Mouse (Mus musculus) liver, embryonic 13.5 days (tissue): ENCODE measurements around the gene Spata31d1d. TPM values are rescaled to one million over a fixed set of nuclear protein-coding genes. Genes with fewer than 3 reads are reported as not detected.
"Not testable (repeated sequence)": the region's sequence is repeated elsewhere in the genome, so short reads cannot be mapped to it uniquely, and the experiment has no call there.

Source experiments
- ATAC-seq: fragments of 200-750 bp; cut with Nextera tagmentation; 2 replicates; pipeline ENCODE4 v1.8.0; 2017; ENCODE audit warnings: low read depth, mild to moderate bottlenecking, moderate number of reproducible peaks, moderate library complexity
- DNase-seq: peaks from one replicate; pipeline ENCODE4 v3.0.0; 2022
- H3K27ac ChIP-seq: fragments of 300-500 bp; sonication (generic); 2 replicates; pipeline ENCODE4 v1.5.1; 2015; ENCODE audit warnings: moderate library complexity, mild to moderate bottlenecking, inconsistent platforms
- H3K27me3 ChIP-seq: fragments of 300-500 bp; sonication (generic); 2 replicates; pipeline ENCODE4 v1.6.1; 2015; ENCODE audit warnings: mild to moderate bottlenecking, inconsistent platforms
- H3K36me3 ChIP-seq: fragments of 300-500 bp; sonication (generic); 2 replicates; pipeline ENCODE4 v1.6.1; 2015; ENCODE audit warnings: mild to moderate bottlenecking, inconsistent platforms
- H3K4me1 ChIP-seq: fragments of 300-500 bp; sonication (generic); replicated peaks from 2 replicates; pipeline ENCODE4 v1.6.1; 2015; ENCODE audit warnings: inconsistent platforms
- H3K4me2 ChIP-seq: fragments of 300-500 bp; sonication (generic); 2 replicates; pipeline ENCODE4 v1.6.1; 2015; ENCODE audit warnings: inconsistent platforms, mild to moderate bottlenecking, moderate library complexity
- H3K4me3 ChIP-seq: fragments of 300-500 bp; sonication (generic); replicated peaks from 2 replicates; pipeline ENCODE4 v1.5.1; 2015; ENCODE audit warnings: mild to moderate bottlenecking, inconsistent platforms
- H3K9ac ChIP-seq: fragments of 300-500 bp; sonication (generic); 2 replicates; pipeline ENCODE4 v1.6.1; 2015; ENCODE audit warnings: mild to moderate bottlenecking, inconsistent platforms
- H3K9me3 ChIP-seq: fragments of 300-500 bp; sonication (generic); replicated peaks from 2 replicates; pipeline ENCODE4 v1.6.1; 2016; ENCODE audit warnings: inconsistent platforms
- WGBS: fragments of 180-500 bp; shearing (Covaris S2); methylation state at CpG from one replicate; pipeline ENCODE4 v1.1.7; 2015; ENCODE audit not compliant: insufficient replicate concordance; 5-methylcytosine and 5-hydroxymethylcytosine counted together
- polyA plus RNA-seq: library from polyadenylated mRNA; unstranded; fragments of >200 nt; fragmentation: Nextera tagmentation; extraction: Ambion mirVana; gene quantifications from 2 replicates; pipeline ENCODE4 v1.2.1, GENCODE M21; 2015

Gene Spata31d1d
- polyA plus RNA-seq = not detected in 2 replicates

GRCm38 (mm10) chr13:59731652-59732051 is at the start of gene Spata31d1d:
Spata31d1d (minus strand) TSS chr13:59731752.
- H3K4me3 ChIP-seq = no peak within 1 kb of the TSS
- H3K4me2 ChIP-seq = no peak within 1 kb of the TSS
- 34% methylated on average over 7 of the region's 7 CpGs for WGBS
- no peak for DNase-seq
- peak within 1 kb of the TSS; percentile 65 for H3K27ac ChIP-seq
- peaks cover 72% of the 10 kb centered on the region for H3K4me1 ChIP-seq
- peaks cover 19% of the 10 kb centered on the region for H3K27me3 ChIP-seq
- H3K9me3 ChIP-seq = no peaks in the 10 kb centered on the region
- H3K36me3 ChIP-seq = no peaks in the 10 kb centered on the region
- H3K9ac ChIP-seq = no peak within 1 kb of the TSS
- ATAC-seq = no peak

- not testable (repeated sequence) for H3K27me3 ChIP-seq, H3K4me1 ChIP-seq, H3K9ac ChIP-seq, H3K27ac ChIP-seq, ATAC-seq, H3K4me2 ChIP-seq, H3K4me3 ChIP-seq, H3K9me3 ChIP-seq, DNase-seq
- 91% methylated on average over 1 of the region's 1 CpGs for WGBS
- H3K36me3 ChIP-seq = peaks cover 100% of the 10 kb centered on the region
Observed at GRCm38 (mm10) chr13:59779744-59780264, 48.3 kb upstream of the Spata31d1d start.

DNA sequence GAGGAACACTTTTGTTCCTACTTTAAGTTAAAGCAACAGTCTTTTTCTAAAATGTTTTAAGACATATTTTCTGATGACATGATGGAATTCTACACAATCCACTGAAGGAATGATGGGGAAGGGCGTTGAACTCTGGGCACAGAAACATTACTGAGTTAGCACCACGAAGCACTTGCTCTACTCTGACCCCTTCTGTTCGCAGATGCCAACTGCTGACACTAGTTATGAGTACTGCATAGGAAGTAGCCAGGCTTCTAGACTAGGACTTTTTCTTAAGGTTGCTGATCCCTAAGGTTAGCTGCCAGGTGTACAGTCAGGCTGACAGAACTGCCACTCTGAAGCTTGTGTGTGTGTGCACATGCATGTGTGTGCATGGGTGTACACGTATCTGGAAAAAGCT is 47.7 kb upstream of the Spata31d1d start:
- peak; percentile 47; the same call in 1 of the 2 replicates for ATAC-seq
- WGBS = 85% methylated on average over 4 of the region's 4 CpGs

GRCm38 (mm10) chr13:59775168-59775567 is 43.6 kb upstream of the Spata31d1d start:
- Histone ChIP-seq H3K27me3 (no peaks in the 10 kb centered on the region), H3K4me2 (no peak overlapping the region), H3K9ac (no peak overlapping the region), H3K36me3 (peaks cover 81% of the 10 kb centered on the region), H3K27ac (0 out of 2 replicates have a peak overlapping the region, but pooled peaks have one; percentile 11), H3K9me3 (no peaks in the 10 kb centered on the region), H3K4me1 (peaks cover 38% of the 10 kb centered on the region), H3K4me3 (no peak overlapping the region)
- DNase-seq = no peak
- 81% methylated on average over 3 of the region's 3 CpGs for WGBS
- ATAC-seq = no peak

More for the DNA sequence above, 47.7 kb upstream of the Spata31d1d start:
- Histone ChIP-seq H3K9ac (no peak overlapping the region), H3K4me3 (no peak overlapping the region), H3K4me2 (no peak overlapping the region), H3K4me1 (peaks cover under 1% of the 10 kb centered on the region; the same call in 1 of the 2 replicates), H3K27ac (peak overlapping the region; percentile 30; the same call in 1 of the 2 replicates), H3K9me3 (no peaks in the 10 kb centered on the region), H3K27me3 (no peaks in the 10 kb centered on the region), H3K36me3 (peaks cover 98% of the 10 kb centered on the region)
- DNase-seq = no peak

- H3K9ac ChIP-seq = peak overlapping the region; percentile 86
- ATAC-seq = peak; percentile 57
- H3K36me3 ChIP-seq = peaks cover 57% of the 10 kb centered on the region
- peak overlapping the region; percentile 92 for H3K4me3 ChIP-seq
- WGBS = 8% methylated on average over 9 of the region's 9 CpGs
- H3K27ac ChIP-seq = peak overlapping the region; percentile 100
- peak overlapping the region; percentile 88 for H3K4me2 ChIP-seq
- H3K27me3 ChIP-seq = no peaks in the 10 kb centered on the region
- peaks cover 62% of the 10 kb centered on the region for H3K4me1 ChIP-seq
- DNase-seq = peak; percentile 78
- no peaks in the 10 kb centered on the region for H3K9me3 ChIP-seq
Observed at GRCm38 (mm10) chr13:59771257-59771656, 39.7 kb upstream of the Spata31d1d start.

DNA sequence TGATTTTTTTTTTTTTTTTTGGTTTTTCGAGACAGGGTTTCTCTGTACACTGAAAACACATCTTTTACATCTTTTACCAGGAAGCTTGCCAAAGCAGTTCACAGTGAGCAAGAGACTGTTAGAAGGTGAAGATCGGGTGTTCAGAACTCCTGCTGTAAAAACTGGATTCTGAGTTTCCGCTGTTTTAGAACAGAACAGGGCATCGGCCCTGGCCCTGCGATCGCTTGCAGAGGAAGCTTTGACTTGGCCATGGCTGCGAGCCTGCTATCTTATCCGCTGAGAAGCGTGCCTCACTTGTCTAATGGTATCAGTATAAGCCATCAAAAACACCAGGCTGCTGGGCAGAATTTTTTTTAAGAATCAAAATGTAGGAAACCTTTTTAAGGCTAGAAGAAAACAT is 39.3 kb upstream of the Spata31d1d start:
- ATAC-seq (peak; percentile 32), DNase-seq (peak; percentile 59)
- Histone ChIP-seq H3K9ac (peak overlapping the region; percentile 86), H3K36me3 (peaks cover 57% of the 10 kb centered on the region), H3K4me3 (peak overlapping the region; percentile 92), H3K9me3 (no peaks in the 10 kb centered on the region), H3K4me2 (peak overlapping the region; percentile 88), H3K4me1 (peaks cover 66% of the 10 kb centered on the region), H3K27me3 (no peaks in the 10 kb centered on the region), H3K27ac (peak overlapping the region; percentile 100)
- 13% methylated on average over 9 of the region's 9 CpGs for WGBS

DNA sequence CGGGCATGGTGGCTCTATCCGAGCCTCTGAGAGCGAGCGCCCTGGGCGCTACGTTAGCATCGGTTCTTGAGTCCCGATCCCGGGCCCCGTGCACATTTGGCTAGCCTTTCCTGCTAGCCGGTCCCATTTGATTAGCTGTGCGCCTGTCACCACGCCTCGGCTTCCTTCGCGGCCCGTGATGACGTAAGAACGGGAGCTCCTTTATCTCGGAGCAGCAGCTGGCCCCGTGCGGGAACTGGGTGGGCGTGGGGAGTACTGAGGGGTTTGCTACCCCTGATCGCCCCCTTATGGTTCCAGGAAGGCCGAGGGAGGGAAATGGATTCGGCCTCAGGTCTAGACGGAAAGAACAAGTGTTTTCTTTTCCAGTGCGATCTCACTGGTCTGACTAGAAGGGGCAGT is 38.6 kb upstream of the Spata31d1d start:
- Histone ChIP-seq H3K4me1 (peaks cover 72% of the 10 kb centered on the region), H3K4me2 (peak overlapping the region; percentile 88), H3K9me3 (no peaks in the 10 kb centered on the region), H3K27me3 (no peaks in the 10 kb centered on the region), H3K4me3 (peak overlapping the region; percentile 92), H3K27ac (peak overlapping the region; percentile 100), H3K36me3 (peaks cover 55% of the 10 kb centered on the region), H3K9ac (peak overlapping the region; percentile 86)
- DNase-seq = peak; percentile 97
- ATAC-seq = peak; percentile 80
- WGBS = under 1% methylated on average over 28 of the region's 28 CpGs

GRCm38 (mm10) chr13:59769296-59770163 is 38.0 kb upstream of the Spata31d1d start, which contains the start of gene Isca1:
Isca1 (minus strand) TSS chr13:59769810.
- under 1% methylated on average over 91 of the region's 91 CpGs for WGBS
- Histone ChIP-seq H3K36me3 (peaks cover 52% of the 10 kb centered on the region), H3K4me1 (peaks cover 75% of the 10 kb centered on the region), H3K27ac (peak within 1 kb of the TSS; percentile 100), H3K4me3 (peak within 1 kb of the TSS; percentile 92), H3K27me3 (no peaks in the 10 kb centered on the region), H3K4me2 (peak within 1 kb of the TSS; percentile 88), H3K9ac (peak within 1 kb of the TSS; percentile 99), H3K9me3 (no peaks in the 10 kb centered on the region)
- peak; percentile 90 for ATAC-seq
- peak; percentile 99 for DNase-seq

DNA sequence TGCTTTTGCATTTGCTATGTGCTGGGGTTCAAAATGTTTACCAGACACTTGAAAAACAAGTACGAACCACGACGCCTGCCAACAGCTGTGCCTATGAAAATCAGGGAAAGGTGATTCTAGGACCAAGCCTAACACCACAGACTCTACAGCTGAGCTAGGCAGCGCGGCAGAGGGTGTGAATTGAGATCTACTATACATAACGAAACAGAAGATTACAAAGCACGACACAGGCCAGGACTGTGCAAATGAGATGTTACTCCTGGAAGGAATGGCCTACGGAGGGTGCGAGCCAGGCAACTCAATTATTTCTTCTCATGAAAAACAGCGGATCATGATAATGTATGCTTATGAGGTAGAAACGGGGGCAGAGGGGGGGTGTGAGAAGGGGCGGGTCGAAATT is 37.0 kb upstream of the Spata31d1d start:
- Histone ChIP-seq H3K27ac (peak overlapping the region; percentile 100), H3K27me3 (no peaks in the 10 kb centered on the region), H3K9me3 (no peaks in the 10 kb centered on the region), H3K4me1 (peaks cover 78% of the 10 kb centered on the region), H3K4me2 (peak overlapping the region; percentile 83), H3K4me3 (peak overlapping the region; percentile 92), H3K9ac (peak overlapping the region; percentile 99), H3K36me3 (peaks cover 55% of the 10 kb centered on the region)
- WGBS = 14% methylated on average over 13 of the region's 13 CpGs
- ATAC-seq = no peak
- peak; percentile 33 for DNase-seq

- H3K36me3 ChIP-seq = peaks cover 55% of the 10 kb centered on the region
Observed at GRCm38 (mm10) chr13:59766786-59767515, 35.4 kb upstream of the Spata31d1d start.

DNA sequence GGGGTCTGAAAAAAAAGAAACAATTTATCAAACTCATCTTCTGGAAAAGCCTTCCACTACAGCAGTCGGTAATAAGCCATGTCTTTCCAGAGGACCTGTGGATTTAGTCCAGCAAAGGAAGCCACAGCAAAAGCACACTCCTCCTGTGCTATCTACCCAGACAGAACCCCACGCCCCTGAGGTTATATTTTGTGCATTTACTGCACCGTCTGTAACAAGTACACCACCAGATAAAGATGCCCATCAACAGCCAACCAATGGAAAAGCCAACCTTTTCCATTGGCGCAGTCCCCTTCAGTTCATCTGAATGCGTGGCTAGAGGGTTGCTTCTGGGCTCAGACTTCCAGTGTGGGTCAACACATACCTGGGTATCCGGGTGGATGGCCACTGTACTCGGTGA is 31.2 kb upstream of the Spata31d1d start:
- peak overlapping the region; percentile 57 for H3K9ac ChIP-seq
- peaks cover 92% of the 10 kb centered on the region for H3K36me3 ChIP-seq
- 43% methylated on average over 7 of the region's 7 CpGs for WGBS
- H3K27ac ChIP-seq = peak overlapping the region; percentile 87
- H3K9me3 ChIP-seq = no peaks in the 10 kb centered on the region
- H3K4me2 ChIP-seq = peak overlapping the region; percentile 55
- H3K4me1 ChIP-seq = peaks cover 74% of the 10 kb centered on the region
- DNase-seq = peak; percentile 59
- peak overlapping the region; percentile 8; the same call in 1 of the 2 replicates for H3K4me3 ChIP-seq
- peak; percentile 86 for ATAC-seq
- no peaks in the 10 kb centered on the region for H3K27me3 ChIP-seq

More at GRCm38 (mm10) chr13:59766786-59767515, 35.4 kb upstream of the Spata31d1d start:
- WGBS = 63% methylated on average over 11 of the region's 11 CpGs
- Histone ChIP-seq H3K9ac (peak overlapping the region; percentile 99), H3K4me2 (peak overlapping the region; percentile 83), H3K4me3 (peak overlapping the region; percentile 92), H3K9me3 (no peaks in the 10 kb centered on the region), H3K27me3 (no peaks in the 10 kb centered on the region), H3K27ac (peak overlapping the region; percentile 100), H3K4me1 (peaks cover 78% of the 10 kb centered on the region)
- DNase-seq (peak; percentile 19), ATAC-seq (no peak)
